Mouse (Mus musculus) mouse trophoblast stem cell (cell line): ENCODE results near the gene Zbtb20.

Experiments used
- in situ Hi-C, 2 experiments: fragments of 300-500 bp; cut with MseI, MboI; formaldehyde crosslinking; loops; 2 replicates in 1 of 2; 3 replicates in 1 of 2; pipeline ENCODE4 v1.15.1; 2025

Zbtb20 gene

DNA sequence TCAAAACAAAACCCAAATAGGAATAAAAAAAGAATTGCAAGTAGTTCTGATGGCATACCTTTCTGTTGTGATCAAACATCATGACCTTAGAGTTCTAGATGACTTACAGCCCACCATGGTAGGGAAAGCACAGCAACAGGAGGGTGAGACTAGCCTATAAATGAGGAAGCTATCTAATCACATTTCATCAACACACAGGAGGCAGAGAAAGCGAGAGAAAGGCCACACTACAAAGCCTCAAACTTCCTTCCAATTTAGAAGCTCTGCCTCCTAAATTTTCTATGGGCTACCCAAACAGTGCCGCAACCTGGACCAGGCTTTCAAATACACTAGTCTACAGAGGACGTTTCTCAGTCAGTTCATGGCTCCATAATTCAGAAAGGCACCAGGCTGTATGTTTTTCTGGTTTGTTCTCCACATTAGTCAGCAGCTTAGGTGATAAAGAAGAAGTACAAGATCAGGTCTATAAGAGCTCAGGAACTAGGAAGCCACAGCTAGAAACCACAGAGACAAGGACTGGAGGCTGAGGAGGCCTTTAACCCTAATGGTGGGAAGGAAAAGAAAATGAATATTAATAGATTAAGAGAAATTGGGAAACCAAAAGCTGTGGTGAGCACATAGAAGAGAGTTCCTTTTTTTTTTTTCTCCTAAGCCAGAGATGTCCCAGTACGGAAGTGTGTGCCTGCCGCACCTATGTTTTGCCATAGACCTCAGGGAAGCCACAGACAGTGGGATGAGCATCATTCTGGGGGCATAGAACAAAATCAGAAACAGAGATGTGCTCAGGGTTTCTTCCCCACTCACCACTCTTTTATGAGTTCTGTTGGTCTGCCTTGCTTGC lies 572.7 kb downstream of the Zbtb20 start:
- in situ Hi-C loops, result no loop called here

DNA sequence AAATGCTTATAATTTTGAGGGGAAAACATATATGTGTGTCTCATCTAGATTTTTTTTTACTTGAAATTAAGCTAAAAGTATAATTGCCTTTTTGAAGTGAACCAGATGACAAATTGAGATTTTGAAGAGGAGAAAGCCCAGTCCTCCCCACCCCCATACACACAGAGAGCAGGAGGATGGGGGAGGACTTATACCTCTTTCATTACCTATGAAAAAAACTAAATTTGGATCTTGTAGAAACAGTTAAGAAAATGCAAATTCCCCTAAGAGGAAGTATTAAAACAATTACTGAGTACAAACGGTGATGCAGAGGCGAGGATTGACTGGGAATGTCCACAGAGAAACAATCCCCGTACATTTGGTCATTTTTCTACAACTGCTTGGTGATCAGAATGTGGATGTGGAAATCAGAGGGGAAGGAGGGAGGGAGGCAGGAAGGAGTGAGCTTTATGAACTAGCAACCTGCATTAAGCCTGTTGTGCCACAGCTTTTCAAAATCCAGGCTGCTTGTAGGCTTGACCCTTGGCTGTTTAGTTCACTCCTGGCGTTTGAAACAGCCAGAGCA lies 578.8 kb downstream of the Zbtb20 start:
- in situ Hi-C loops, result no loop called here

DNA sequence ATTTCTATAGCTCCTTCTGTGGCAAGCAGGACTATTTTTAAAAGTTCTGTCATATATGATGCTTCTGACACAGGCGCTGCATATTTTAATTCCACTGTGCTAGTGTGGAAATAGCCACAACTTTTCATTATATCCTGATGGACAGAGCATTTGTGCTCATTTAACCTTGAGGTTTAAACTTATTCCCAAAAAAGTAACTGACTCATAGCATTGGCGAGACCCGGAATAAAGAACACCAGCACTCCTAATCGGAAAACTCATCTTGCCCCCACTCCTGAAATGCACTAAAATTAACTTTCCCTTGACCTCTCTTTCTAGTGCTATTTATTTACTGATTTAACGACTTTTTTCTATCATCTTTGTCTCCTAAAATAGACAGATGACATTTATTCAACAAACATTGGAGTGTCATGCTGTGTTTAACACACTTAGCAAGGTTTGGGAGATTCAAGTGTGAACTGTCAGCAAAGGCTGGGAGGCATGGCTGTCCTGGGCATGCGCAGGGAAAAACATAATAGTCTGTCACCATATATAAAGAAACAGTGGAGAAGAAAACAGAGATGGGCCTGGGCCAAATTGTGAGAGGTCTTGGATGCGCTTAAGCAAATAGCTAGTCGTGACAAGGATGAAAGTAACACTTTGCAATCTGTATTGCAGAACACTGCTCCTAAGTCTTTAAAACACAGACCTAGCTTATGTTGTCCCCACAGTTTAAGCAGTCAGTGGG lies 580.9 kb downstream of the Zbtb20 start:
- in situ Hi-C loops, result no loop called here

DNA sequence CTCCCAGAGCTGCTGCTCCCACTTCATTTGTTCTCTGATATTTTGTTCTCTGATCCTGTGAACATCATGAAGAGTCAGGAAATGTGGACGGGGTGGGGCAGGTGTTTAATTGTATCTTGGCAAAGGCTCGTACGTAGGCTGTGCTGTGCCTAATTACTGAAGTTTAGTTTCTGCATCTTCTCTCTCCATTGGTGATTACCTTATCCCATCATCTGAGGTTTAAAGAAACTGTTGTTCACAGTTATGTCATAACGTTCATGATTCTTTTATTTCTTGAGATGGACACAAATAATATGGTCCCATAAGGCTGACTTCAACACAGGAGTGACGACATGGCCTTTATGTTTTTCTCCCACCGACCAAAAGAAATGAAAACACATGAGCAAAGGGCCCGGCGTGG lies 582.1 kb downstream of the Zbtb20 start:
- in situ Hi-C loops, result no loop called here

DNA sequence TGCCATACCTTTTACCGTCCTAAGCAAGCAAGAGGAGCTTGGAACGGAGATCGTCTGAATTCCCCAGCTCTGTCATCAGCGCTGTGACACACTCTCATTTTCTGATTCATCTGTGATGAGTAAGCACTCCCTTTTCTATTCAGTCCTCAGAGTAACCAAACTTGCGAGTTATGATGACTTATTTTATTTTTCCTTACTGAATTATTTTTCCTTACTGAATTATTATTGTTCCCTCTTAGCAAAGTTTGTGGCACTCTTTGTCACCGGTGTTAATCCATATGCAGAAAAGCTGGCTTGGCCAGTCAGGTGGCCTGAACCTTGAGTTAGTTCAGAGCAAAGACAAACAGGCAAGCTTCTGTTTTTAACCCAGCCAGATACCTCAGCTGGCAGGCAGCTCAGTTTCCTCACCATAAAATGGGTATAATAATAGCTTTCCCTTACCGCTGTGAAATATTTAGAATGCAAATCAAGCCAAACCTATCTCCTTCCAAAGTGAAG lies 583.1 kb downstream of the Zbtb20 start:
- in situ Hi-C loops, result no loop called here

DNA sequence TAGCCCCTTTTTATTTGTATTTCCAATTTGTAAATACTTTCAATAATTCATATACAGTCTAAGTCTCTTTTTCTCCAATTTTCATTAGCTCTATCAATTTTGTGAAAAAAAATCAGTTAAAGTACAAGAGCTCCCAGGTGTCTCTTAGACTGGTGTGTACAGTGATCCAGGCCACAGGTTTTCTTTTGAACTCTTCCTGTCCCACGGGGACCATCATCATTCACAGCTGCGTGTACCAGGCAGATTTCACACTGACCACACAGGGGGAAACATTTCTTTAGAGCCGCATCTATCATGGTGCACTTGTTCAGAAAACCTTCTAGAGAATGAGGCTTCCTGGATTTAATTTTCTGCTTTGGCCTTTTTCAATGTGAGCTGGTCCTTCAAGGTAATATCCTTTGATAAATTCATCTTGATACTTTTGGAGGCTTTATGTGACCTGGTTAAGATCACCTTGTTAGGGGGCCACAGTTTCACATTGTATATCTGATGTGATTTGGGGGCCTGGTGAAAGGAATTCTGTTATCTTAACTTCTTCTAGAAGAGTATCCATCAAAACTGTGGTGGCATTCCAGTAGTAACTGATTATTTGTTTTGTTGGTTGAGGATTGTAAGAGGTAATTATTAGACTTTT lies 586.2 kb downstream of the Zbtb20 start:
- in situ Hi-C loops, result no loop called here

DNA sequence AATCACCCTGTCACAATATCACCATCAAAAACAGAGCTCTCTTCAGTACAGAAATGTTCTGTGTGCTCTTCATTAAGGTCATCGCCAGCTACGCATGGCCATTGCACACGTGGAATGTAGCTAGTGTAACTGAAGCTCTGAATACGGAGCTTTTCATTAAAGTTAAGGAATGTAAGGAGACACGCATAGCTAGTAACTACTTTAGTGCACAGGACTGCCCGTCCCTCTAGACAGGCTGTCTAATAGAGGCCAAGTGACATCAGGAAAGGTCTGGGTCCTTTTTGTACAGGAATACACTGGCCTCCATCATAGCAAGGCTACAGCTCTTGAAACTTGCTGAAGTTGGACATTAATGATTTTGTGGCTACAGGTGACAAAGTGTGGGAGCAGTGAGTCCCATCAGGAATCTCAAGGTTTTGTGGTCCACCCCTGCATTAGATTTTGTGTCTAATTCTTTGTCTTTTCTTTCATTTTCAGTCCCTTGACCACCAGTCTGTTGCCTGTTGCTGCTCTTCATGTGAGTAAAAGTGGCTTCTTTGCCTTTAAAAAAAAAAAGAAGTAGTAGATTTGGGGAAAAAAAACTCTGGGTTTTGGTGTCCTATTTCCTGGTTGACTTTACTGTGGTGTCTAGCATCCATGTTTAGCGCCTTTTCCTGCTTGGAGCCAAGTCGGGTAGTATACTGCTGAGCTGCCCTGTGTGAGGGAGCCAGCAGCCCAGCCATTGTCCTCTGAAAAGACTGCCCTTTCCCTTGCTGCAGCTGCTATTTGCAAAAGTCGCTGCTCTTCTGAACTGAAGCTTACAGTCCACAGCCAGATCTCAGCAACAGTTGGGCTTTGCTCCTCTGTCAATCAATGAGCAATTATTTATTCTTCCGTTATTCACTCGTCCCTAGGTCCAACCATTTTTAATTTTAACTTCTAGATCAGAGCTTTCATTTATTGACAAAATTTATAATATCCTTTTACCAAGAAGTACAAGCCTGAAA lies 587.1 kb downstream of the Zbtb20 start:
- in situ Hi-C loops, result no loop called here

DNA sequence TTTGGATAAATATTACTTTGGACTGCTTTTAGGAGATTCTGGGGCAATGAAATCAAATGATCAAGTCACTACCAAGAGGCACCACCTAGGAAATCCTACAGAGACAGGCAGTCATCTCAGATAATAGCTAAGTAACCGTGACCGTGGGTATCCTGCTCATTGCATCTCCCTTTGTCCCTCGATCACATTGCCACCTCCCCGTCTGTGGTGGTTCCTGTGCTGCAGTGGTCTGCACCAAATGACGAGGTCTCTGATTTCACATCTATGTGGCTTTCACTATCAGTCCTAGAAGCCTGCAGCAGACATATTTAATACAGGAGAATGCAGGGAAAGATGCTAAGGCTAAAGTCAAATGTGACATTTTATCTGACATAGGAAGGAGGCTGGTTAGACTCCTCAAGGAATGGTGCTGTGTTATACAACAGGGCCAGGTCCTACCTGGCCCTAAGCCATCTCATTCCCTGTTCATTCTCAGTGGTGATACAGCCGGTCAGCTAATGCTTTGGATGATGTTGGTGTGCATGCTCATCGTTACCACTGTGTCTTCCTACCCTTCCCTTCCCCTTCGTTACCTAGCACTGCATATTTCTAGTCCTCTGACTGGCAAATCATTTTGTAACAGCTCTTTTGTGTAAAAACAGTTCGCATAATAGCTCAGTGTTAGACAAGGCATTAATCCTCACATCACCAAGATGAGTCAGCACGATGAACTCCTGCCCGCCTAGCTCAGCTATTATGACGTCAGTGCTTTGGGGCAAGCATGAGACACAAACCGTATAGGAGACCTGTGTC lies 588.2 kb downstream of the Zbtb20 start:
- in situ Hi-C loops, result no loop called here

DNA sequence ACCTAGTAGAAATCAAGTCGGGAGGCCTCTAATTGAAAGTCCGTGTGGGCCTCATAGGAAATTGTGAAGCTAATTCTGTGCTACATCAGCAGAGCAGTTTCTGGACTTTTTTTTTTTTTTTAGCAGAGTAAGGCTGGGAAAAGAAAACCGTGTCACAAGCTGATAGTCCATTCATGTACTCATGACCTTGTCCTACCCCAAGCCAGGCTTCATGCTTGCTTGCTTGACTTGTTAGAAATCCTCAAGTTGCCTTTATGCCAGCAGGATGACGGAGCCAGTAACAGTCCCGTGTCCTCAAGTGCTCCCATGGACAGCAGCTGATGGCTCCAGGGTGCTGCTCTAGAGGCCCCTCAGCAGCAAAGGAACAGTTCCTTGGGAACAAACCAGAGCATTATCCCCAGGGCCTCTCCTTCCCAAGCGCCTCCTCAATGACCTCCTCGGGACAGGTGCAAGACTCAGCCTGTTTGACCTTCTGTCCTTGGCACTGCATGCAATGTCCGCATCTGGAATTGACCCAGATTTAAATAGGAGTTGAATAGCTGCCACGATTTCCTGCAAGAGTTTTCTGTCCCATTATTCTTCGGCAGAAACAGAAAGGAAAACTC lies 588.9 kb downstream of the Zbtb20 start:
- in situ Hi-C loops, result no loop called here

DNA sequence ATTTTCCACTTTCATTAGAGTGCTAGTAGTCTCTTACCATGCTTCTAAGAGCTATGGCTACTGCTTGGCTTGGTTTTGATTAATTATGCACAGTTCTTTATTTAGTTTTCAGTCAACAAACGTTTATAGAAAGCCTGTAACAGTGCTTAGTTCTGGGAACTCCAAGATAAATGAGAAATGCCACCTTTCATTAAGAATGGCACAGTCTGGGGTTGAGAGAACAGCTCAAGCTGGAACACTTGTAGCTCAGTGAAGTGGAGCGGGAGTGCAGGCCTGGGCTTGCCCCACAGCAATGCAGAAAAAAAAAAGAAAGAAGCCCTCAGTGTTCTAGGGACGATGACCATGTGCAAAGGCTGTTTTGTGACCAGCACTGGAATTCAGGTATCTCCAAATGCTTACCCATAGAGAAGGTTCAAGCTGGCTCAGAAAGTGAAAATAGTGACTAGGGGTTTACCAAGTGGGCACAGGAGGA lies 589.7 kb downstream of the Zbtb20 start:
- in situ Hi-C loops, result no loop called here

DNA sequence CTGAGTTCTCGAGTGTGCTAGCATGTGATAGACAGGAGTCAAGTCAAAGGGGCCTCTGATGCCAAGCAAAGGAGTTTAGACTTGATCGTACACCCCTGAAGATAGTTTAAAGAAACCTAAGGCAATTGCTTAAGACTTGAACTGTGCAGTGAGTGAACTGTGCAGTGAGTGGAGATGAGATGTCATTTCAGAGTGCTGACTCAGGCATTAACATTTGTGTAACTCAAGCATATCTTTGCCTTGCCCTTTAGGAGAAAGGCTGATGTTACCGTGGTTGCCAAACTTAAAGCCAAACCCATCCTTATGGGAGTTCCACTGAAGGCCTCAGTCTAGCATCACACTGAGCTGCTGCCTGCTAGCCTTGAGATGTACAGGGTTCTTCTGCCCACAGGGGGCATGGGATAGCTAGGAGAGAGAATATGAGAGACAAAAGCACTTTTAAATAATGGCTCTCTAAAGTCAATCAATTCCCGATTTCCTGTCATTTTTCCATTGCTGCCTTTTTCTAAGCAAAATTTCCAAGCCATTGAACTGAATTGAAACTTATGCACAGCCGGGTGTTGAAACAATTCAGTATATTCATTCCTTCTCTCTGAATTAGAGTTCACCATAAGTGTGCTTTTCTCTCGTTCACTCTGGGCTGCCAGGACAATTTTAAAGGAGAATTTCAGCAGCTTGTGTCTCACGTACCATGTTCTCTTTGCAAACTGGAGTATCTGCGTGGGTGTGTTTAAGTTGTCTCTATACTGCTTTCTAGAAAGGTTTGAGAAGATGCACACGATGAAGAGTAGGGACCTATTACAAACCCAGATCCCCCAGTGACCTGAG lies 590.5 kb downstream of the Zbtb20 start:
- in situ Hi-C loops, result no loop called here

DNA sequence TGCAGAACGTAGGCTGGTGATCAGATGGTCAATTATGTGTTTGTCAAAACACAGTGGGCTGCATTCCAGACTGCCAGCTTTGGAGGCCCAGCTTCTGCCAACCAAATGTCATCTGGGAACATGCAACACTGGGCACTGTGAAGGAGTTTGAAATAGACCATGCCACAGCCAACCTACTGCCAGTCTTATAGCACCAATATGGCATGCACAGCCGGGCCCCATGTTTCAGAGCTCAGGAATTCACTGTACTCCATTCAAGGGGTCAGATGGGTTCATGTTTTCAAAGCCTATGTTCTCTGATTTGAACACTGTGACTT lies 591.0 kb downstream of the Zbtb20 start:
- in situ Hi-C loops, result no loop called here

DNA sequence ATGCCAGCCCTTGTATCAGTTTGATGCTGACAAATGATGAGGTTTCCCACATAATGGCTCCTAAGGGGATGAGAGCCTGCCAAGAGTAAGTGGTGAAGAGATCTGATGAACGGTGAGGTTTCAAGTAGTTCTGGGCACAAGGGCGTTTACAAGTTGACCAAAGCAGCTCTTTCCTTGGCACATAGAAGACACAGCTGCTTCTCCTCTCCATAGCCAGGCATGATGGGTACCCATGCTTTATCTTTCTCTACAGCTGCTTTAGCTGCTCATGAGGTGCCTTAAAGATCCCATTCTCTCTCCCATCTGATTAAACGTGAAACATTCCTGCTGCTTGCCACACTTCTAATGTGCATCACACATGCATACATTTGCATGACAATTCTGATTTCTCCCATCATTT lies 595.4 kb downstream of the Zbtb20 start:
- in situ Hi-C loops, result no loop called here

DNA sequence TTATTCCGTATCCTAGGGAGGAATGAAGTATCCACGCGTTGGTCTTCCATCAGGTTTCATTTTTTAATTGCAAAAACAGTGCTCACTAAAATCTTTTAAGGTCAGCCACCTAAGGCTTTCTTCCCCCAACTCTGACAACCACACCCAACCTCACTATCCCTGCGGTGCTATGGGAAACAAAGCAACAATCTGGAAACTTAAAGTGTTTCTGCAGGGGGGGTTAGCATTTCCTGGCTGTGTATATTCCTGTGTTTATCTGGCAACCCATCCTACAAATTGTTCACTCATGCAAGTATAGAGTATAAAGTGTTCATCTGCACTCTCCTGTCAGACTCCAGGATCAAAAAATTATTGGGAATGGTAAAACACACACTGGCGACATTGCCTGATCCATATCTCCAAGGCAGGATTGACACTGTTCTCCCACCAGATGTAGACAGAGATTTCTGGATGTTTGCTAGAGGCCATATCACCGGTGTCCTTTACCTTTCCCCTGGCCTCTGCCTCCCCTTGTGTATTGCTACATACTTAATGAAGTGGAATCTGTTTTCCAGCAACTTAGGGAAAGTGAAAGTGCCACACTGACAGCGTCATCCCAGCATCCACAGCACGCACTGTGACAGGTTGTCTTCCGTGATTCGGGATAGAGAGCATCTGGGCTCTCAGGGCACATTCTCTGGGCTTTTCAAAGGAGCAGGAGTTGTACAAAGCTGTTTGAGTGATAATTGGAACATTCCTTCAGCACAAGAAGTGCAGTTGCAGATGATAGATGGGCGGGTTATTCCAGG lies 599.5 kb downstream of the Zbtb20 start:
- in situ Hi-C loops, result no loop called here

DNA sequence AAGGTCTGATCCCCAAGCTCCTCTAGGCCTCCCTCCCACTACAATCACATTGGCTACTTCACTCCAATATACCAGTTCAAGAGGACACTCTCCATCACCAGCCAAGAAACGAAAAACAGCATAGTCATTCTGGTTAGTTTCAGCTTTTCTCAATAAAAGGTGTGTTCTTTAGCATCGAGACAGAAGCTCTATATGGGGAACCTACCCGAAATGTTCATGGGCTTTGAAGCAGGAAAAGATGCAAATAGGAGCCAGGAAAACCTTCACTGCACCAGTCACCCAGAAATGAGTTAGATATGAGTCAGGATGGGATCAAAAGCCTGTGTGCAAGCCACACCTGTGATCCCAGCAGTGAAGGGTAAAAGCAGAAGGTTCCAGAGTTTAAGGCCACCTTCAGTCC lies 601.2 kb downstream of the Zbtb20 start:
- in situ Hi-C loops, result no loop called here

DNA sequence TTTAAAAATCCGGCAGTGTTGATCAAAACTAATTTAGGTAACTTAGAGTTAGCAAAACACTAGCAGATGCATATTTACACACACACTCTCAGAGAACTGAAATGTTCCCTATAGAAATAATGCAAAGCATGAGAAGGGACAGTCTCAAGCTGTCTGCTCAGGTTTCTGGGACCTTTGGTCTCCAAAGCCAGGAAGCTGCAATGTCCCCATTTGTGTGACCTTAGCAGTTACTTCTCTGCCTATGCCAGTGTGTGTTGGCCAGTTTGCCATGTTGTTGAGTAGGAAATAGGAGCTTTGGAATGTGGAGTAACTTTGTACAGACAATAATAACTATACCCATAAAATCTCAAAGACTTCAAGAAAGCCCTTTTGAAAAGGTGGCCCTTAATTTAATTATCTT lies 602.7 kb downstream of the Zbtb20 start:
- in situ Hi-C loops, result no loop called here

DNA sequence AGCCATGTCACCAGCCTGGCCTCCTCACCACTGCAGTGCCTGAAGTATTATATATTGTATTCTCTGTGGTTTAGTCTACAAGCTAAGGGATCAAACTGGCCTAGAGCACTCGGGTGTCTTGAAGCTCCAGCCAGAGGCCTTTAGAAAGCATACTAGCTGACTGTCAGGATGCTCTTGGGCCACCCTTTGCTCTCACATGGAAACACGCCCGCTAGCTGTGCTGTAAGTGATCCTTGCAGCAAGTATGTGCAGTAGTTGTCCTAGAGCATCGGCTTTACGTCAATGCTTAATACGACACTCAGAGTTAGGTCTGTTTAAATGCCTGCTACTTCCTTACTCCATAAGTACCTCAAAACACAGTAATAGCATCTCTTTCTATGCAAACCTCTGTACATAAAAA lies 604.9 kb downstream of the Zbtb20 start:
- in situ Hi-C loops, result no loop called here

DNA sequence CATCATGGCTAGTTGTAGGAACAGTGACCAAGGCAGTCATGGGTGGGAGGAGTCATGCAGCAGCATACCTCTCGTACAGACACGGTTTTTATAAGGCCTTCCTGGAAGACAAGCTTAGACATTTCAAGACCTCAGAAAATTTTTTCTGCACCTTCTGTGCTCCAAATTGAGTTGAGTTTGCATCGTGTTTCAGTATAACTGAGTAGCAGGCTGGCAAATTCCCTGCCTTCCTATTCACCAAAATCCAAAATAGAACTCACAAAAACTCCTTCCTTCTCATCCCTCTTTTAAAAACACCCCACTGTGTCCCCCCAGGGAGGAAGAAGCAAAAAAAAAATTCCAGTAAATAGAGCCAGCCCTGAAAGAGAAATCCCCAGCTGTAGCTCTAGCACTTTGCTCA lies 606.4 kb downstream of the Zbtb20 start:
- in situ Hi-C loops, result no loop called here
